Mouse (Mus musculus) liver, adult 2 months (tissue): ENCODE measurements around the gene Syt17.

ENCODE experiments used
- CTCF ChIP-seq: fragments of 200-500 bp; IDR thresholded peaks from 2 replicates; pipeline ENCODE4 v1.5.1; 2011; ENCODE audit warnings: low read depth, low read length, control low read depth
- POLR2A ChIP-seq: fragments of 200-500 bp; IDR thresholded peaks from 2 replicates; pipeline ENCODE4 v1.6.1; 2011; ENCODE audit warnings: low read length, control low read depth; ENCODE audit not compliant: insufficient read depth; ENCODE audit errors: extremely low read depth

GRCm38 (mm10) chr7:118380996-118381395 lies 67.0 kb downstream of the Syt17 start:
- no peak for TF ChIP-seq CTCF
- TF ChIP-seq POLR2A: no peak
